Mouse (Mus musculus) thymus, adult 2 months (tissue): ENCODE results near the gene Kif17. TPM values are rescaled to one million over a fixed set of nuclear protein-coding genes. Genes with fewer than 3 reads are reported as not detected.

Experiments
- DNase-seq: peaks from one replicate; pipeline ENCODE4 v3.0.0; 2021
- H3K27ac ChIP-seq: fragments of 200-500 bp; 2 replicates; pipeline ENCODE4 v1.5.1; 2012; ENCODE audit warnings: low read length, control low read depth; ENCODE audit not compliant: control insufficient read depth, insufficient read depth
- H3K27me3 ChIP-seq: fragments of 200-500 bp; 2 replicates; pipeline ENCODE4 v1.6.1; 2012; ENCODE audit warnings: mild to moderate bottlenecking, low read length, moderate library complexity, mixed read lengths; ENCODE audit not compliant: control insufficient read depth, insufficient read depth
- H3K36me3 ChIP-seq: fragments of 200-500 bp; 2 replicates; pipeline ENCODE4 v1.6.1; 2012; ENCODE audit warnings: mild to moderate bottlenecking, low read length, moderate library complexity; ENCODE audit not compliant: control insufficient read depth, insufficient read depth
- H3K4me1 ChIP-seq: fragments of 200-500 bp; replicated peaks from 2 replicates; pipeline ENCODE4 v1.6.1; 2012; ENCODE audit warnings: low read length; ENCODE audit not compliant: control insufficient read depth, insufficient read depth
- H3K4me3 ChIP-seq: fragments of 200-500 bp; 2 replicates; pipeline ENCODE4 v1.5.1; 2012; ENCODE audit warnings: mild to moderate bottlenecking, low read length, control low read depth, moderate library complexity; ENCODE audit not compliant: control insufficient read depth, insufficient read depth
- CTCF ChIP-seq: fragments of 200-500 bp; IDR thresholded peaks from 2 replicates; pipeline ENCODE4 v1.5.1; 2012; ENCODE audit warnings: mild to moderate bottlenecking, control low read depth, low read length, moderate library complexity, borderline replicate concordance; ENCODE audit not compliant: control insufficient read depth, poor library complexity, insufficient read depth; ENCODE audit errors: extremely low read depth
- POLR2A ChIP-seq: fragments of 200-500 bp; IDR thresholded peaks from 2 replicates; pipeline ENCODE4 v1.6.1; 2012; ENCODE audit warnings: mild to moderate bottlenecking, low read length, control low read depth, moderate library complexity; ENCODE audit not compliant: control insufficient read depth, poor library complexity, insufficient read depth; ENCODE audit errors: extremely low read depth
- WGBS: fragments of 180-500 bp; shearing (Covaris S2); methylation state at CpG from one replicate; pipeline ENCODE4 v1.1.7; 2018; 5-methylcytosine and 5-hydroxymethylcytosine counted together
- polyA plus RNA-seq: library from polyadenylated mRNA; depleted of rRNA; stranded (reverse); fragments of >200 nt; gene quantifications from 2 replicates; pipeline ENCODE4 v1.2.3, GENCODE M21; 2012

The Kif17 gene
- polyA plus RNA-seq, 1 experiment = 1.6 TPM

GRCm38 (mm10) chr4:138301271-138301780, 51.1 kb downstream of the Kif17 start:
- Histone ChIP-seq H3K4me1 (peaks cover 13% of the 10 kb centered on the region), H3K27me3 (no peaks in the 10 kb centered on the region), H3K4me3 (no peak overlapping the region), H3K36me3 (no peaks in the 10 kb centered on the region), H3K27ac (no peak overlapping the region)
- no peak for TF ChIP-seq POLR2A
- no peak for TF ChIP-seq CTCF
- no peak for DNase-seq
- 91% methylated on average over 10 of the region's 10 CpGs for WGBS

GRCm38 (mm10) chr4:138303011-138303410, 52.8 kb downstream of the Kif17 start:
- DNase-seq = no peak
- Histone ChIP-seq H3K27ac (no peak overlapping the region), H3K4me1 (peaks cover 13% of the 10 kb centered on the region), H3K4me3 (no peak overlapping the region), H3K36me3 (no peaks in the 10 kb centered on the region), H3K27me3 (no peaks in the 10 kb centered on the region)
- TF ChIP-seq POLR2A = no peak
- TF ChIP-seq CTCF = no peak
- WGBS = 95% methylated on average over 3 of the region's 3 CpGs

- H3K27ac ChIP-seq = no peak overlapping the region
- H3K36me3 ChIP-seq = no peaks in the 10 kb centered on the region
- TF ChIP-seq POLR2A (no peak), CTCF (no peak)
- peak overlapping the region; percentile 57 for H3K4me3 ChIP-seq
- WGBS = 9% methylated on average over 18 of the region's 18 CpGs
- no peak for DNase-seq
- H3K4me1 ChIP-seq = peaks cover 13% of the 10 kb centered on the region
- no peaks in the 10 kb centered on the region for H3K27me3 ChIP-seq
Measured at GRCm38 (mm10) chr4:138303742-138304141, 53.5 kb downstream of the Kif17 start.

GRCm38 (mm10) chr4:138304340-138305104, 54.3 kb downstream of the Kif17 start, which contains the start of gene Ddost:
TSS of gene Ddost (plus strand) at chr4:138304730.
- WGBS = under 1% methylated on average over 64 of the region's 64 CpGs
- peak; percentile 94 for DNase-seq
- H3K27ac ChIP-seq = no peak within 1 kb of the TSS
- no peak for TF ChIP-seq CTCF
- peak; percentile 13; the same call in 1 of the 2 replicates for TF ChIP-seq POLR2A
- H3K27me3 ChIP-seq = no peaks in the 10 kb centered on the region
- peak within 1 kb of the TSS; percentile 95 for H3K4me3 ChIP-seq
- 0 out of 2 replicates have a peak, but pooled peaks cover 3% of the 10 kb centered on the region for H3K36me3 ChIP-seq
- H3K4me1 ChIP-seq = peaks cover 13% of the 10 kb centered on the region

GRCm38 (mm10) chr4:138307025-138307424, 56.8 kb downstream of the Kif17 start:
- Histone ChIP-seq H3K27ac (no peak overlapping the region), H3K27me3 (no peaks in the 10 kb centered on the region), H3K4me1 (peaks cover 13% of the 10 kb centered on the region), H3K4me3 (no peak overlapping the region), H3K36me3 (peaks cover 15% of the 10 kb centered on the region)
- no peak for DNase-seq
- WGBS = 96% methylated on average over 3 of the region's 3 CpGs
- TF ChIP-seq CTCF = no peak
- no peak for TF ChIP-seq POLR2A

GRCm38 (mm10) chr4:138307739-138308138, 57.5 kb downstream of the Kif17 start:
- Histone ChIP-seq H3K36me3 (peaks cover 18% of the 10 kb centered on the region), H3K27ac (no peak overlapping the region), H3K4me3 (no peak overlapping the region), H3K27me3 (no peaks in the 10 kb centered on the region), H3K4me1 (peaks cover 13% of the 10 kb centered on the region)
- DNase-seq = no peak
- WGBS = 87% methylated on average over 12 of the region's 12 CpGs
- TF ChIP-seq POLR2A = no peak
- no peak for TF ChIP-seq CTCF
